Mouse (Mus musculus) neural tube, embryonic 14.5 days (tissue): ENCODE results near the gene Gm49450. TPM values are rescaled to one million over a fixed set of nuclear protein-coding genes. Genes with fewer than 3 reads are reported as not detected.
"Not testable (repeated sequence)": the region's sequence is repeated elsewhere in the genome, so short reads cannot be mapped to it uniquely, and the experiment has no call there.

Experiments
- ATAC-seq: fragments of 200-750 bp; cut with Nextera tagmentation; 2 replicates; pipeline ENCODE4 v1.8.0; 2017; ENCODE audit warnings: low read depth, mild to moderate bottlenecking, moderate TSS enrichment, moderate library complexity
- H3K27ac ChIP-seq: fragments of 300-500 bp; sonication (generic); 2 replicates; pipeline ENCODE4 v1.5.1; 2014; ENCODE audit warnings: low read depth, mild to moderate bottlenecking, control low read depth, low read length, moderate library complexity, mixed read lengths
- H3K27me3 ChIP-seq: fragments of 300-500 bp; sonication (generic); 2 replicates; pipeline ENCODE4 v1.6.1; 2014; ENCODE audit warnings: low read length; ENCODE audit not compliant: control insufficient read depth, insufficient read depth
- H3K36me3 ChIP-seq: fragments of 300-500 bp; sonication (generic); 2 replicates; pipeline ENCODE4 v1.6.1; 2014; ENCODE audit warnings: low read length, mixed read lengths; ENCODE audit not compliant: control insufficient read depth, insufficient read depth
- H3K4me1 ChIP-seq: fragments of 300-500 bp; sonication (generic); 2 replicates; pipeline ENCODE4 v1.6.1; 2014; ENCODE audit warnings: low read length; ENCODE audit not compliant: control insufficient read depth, insufficient read depth
- H3K4me2 ChIP-seq: fragments of 300-500 bp; sonication (generic); 2 replicates; pipeline ENCODE4 v1.6.1; 2014; ENCODE audit warnings: mild to moderate bottlenecking, low read depth, low read length, control low read depth
- H3K4me3 ChIP-seq: fragments of 300-500 bp; sonication (generic); 2 replicates; pipeline ENCODE4 v1.5.1; 2014; ENCODE audit warnings: low read depth, low read length, control low read depth, mixed read lengths
- H3K9ac ChIP-seq: fragments of 300-500 bp; sonication (generic); replicated peaks from 2 replicates; pipeline ENCODE4 v1.6.1; 2014; ENCODE audit warnings: low read depth, mild to moderate bottlenecking, control low read depth, low read length, mixed read lengths
- H3K9me3 ChIP-seq: fragments of 300-500 bp; sonication (generic); 2 replicates; pipeline ENCODE4 v1.6.1; 2016; ENCODE audit warnings: low read length; ENCODE audit not compliant: control insufficient read depth
- WGBS: fragments of 180-500 bp; shearing (Covaris S2); extraction: QIAGEN DNeasy Blood & Tissue Kit; methylation state at CpG from one replicate; pipeline ENCODE4 v1.1.7; 2014; 5-methylcytosine and 5-hydroxymethylcytosine counted together
- polyA plus RNA-seq: library from polyadenylated mRNA; unstranded; fragments of >200 nt; fragmentation: Nextera tagmentation; extraction: Ambion mirVana; gene quantifications from 2 replicates; pipeline ENCODE4 v1.2.1, GENCODE M21; 2014

Gm49450 gene
- polyA plus RNA-seq, 1 experiment from 2014 or later = not detected

GRCm38 (mm10) chr15:98977759-98978408 lies 24.5 kb upstream of the Gm49450 start:
- 30% methylated on average over 14 of the region's 14 CpGs for WGBS
- Histone ChIP-seq H3K9ac (peak overlapping the region; percentile 42), H3K27ac (peak overlapping the region; percentile 89), H3K4me3 (peak overlapping the region; percentile 12; the same call in 1 of the 2 replicates), H3K4me1 (peaks cover 36% of the 10 kb centered on the region), H3K9me3 (no peaks in the 10 kb centered on the region), H3K27me3 (no peaks in the 10 kb centered on the region), H3K36me3 (no peaks in the 10 kb centered on the region), H3K4me2 (peak overlapping the region; percentile 45)
- peak; percentile 76 for ATAC-seq

GRCm38 (mm10) chr15:98976763-98977758 lies 23.7 kb upstream of the Gm49450 start:
- WGBS = 57% methylated on average over 21 of the region's 21 CpGs
- Histone ChIP-seq H3K4me3 (no peak overlapping the region), H3K4me2 (peak overlapping the region; percentile 45), H3K4me1 (peaks cover 37% of the 10 kb centered on the region), H3K27me3 (no peaks in the 10 kb centered on the region), H3K36me3 (no peaks in the 10 kb centered on the region), H3K9me3 (no peaks in the 10 kb centered on the region), H3K27ac (peak overlapping the region; percentile 89), H3K9ac (peak overlapping the region; percentile 42; the same call in 1 of the 2 replicates)
- no peak for ATAC-seq

- Histone ChIP-seq H3K36me3 (no peaks in the 10 kb centered on the region), H3K4me2 (no peak overlapping the region; the same call in 1 of the 2 replicates), H3K27me3 (no peaks in the 10 kb centered on the region), H3K27ac (peak overlapping the region; percentile 95), H3K4me1 (peaks cover 58% of the 10 kb centered on the region), H3K4me3 (no peak overlapping the region), H3K9ac (0 out of 2 replicates have a peak overlapping the region, but pooled peaks have one; percentile 8), H3K9me3 (no peaks in the 10 kb centered on the region)
- ATAC-seq = no peak
- 55% methylated on average over 9 of the region's 9 CpGs for WGBS
Measured at GRCm38 (mm10) chr15:98973015-98973614, 19.8 kb upstream of the Gm49450 start.

- ATAC-seq, H3K36me3 ChIP-seq, H3K27me3 ChIP-seq, H3K9me3 ChIP-seq, H3K4me3 ChIP-seq: not testable (repeated sequence)
- H3K27ac ChIP-seq = peak overlapping the region; percentile 95
- H3K9ac ChIP-seq = peak overlapping the region; percentile 52
- 50% methylated on average over 15 of the region's 15 CpGs for WGBS
- peaks cover 44% of the 10 kb centered on the region for H3K4me1 ChIP-seq
- H3K4me2 ChIP-seq = peak overlapping the region; percentile 41
Measured at GRCm38 (mm10) chr15:98971576-98972320, 18.4 kb upstream of the Gm49450 start.

- WGBS = 10% methylated on average over 4 of the region's 4 CpGs
- peak; percentile 59 for ATAC-seq
- no peaks in the 10 kb centered on the region for H3K9me3 ChIP-seq
Measured at GRCm38 (mm10) chr15:98971111-98971510, 17.8 kb upstream of the Gm49450 start.

GRCm38 (mm10) chr15:98969372-98970101 lies 16.2 kb upstream of the Gm49450 start:
- H3K4me3 ChIP-seq = no peak overlapping the region
- WGBS = 5% methylated on average over 16 of the region's 16 CpGs
- H3K4me1 ChIP-seq = peaks cover 42% of the 10 kb centered on the region
- no peaks in the 10 kb centered on the region for H3K9me3 ChIP-seq
- peak overlapping the region; percentile 33 for H3K9ac ChIP-seq
- no peaks in the 10 kb centered on the region for H3K27me3 ChIP-seq
- H3K27ac ChIP-seq = peak overlapping the region; percentile 95
- peak overlapping the region; percentile 29 for H3K4me2 ChIP-seq
- H3K36me3 ChIP-seq = no peaks in the 10 kb centered on the region
- ATAC-seq = no peak

More at GRCm38 (mm10) chr15:98971111-98971510, 17.8 kb upstream of the Gm49450 start:
- Histone ChIP-seq H3K27me3 (no peaks in the 10 kb centered on the region), H3K4me3 (no peak overlapping the region; the same call in 1 of the 2 replicates), H3K4me2 (peak overlapping the region; percentile 41), H3K9ac (peak overlapping the region; percentile 52), H3K27ac (peak overlapping the region; percentile 95), H3K36me3 (no peaks in the 10 kb centered on the region), H3K4me1 (peaks cover 42% of the 10 kb centered on the region)

- H3K9ac ChIP-seq = peak overlapping the region; percentile 33
- H3K4me3 ChIP-seq = no peak overlapping the region
- no peaks in the 10 kb centered on the region for H3K36me3 ChIP-seq
- ATAC-seq = peak; percentile 73
- H3K27ac ChIP-seq = peak overlapping the region; percentile 95
- no peaks in the 10 kb centered on the region for H3K27me3 ChIP-seq
- H3K9me3 ChIP-seq = no peaks in the 10 kb centered on the region
- peak overlapping the region; percentile 29 for H3K4me2 ChIP-seq
- H3K4me1 ChIP-seq = peaks cover 42% of the 10 kb centered on the region
- 4% methylated on average over 12 of the region's 12 CpGs for WGBS
Measured at GRCm38 (mm10) chr15:98968701-98969371, 15.5 kb upstream of the Gm49450 start.
